Mouse (Mus musculus): Measurements from ENCODE around the gene Kansl3. TPM values are rescaled to one million over a fixed set of nuclear protein-coding genes. Genes with fewer than 3 reads are reported as not detected.

Gene Kansl3
- total RNA-seq, 2 experiments from 2014 or later: 70.3 to 74.4 TPM

Small RNA genes within 50 kb of the gene (microRNA-seq; reads per million reads assigned to microRNA genes)
- gene Mir6898: 0.60 to 0.63 reads per million in 2 experiments

Other genes starting within 250 kb of the Kansl3 start
- gene Uggt1, start 124.5 kb downstream of the Kansl3 start, total RNA-seq (2021): 10 to 100 TPM; 43.9 to 48.1 TPM
- gene Neurl3, start 94.5 kb downstream of the Kansl3 start, total RNA-seq (2021): under 1 TPM; 0.51 to 0.67 TPM
- gene Arid5a, start 61.4 kb downstream of the Kansl3 start, total RNA-seq (2021): 10 to 100 TPM; 12.6 to 14.9 TPM
- gene Fer1l5, start 3.1 kb upstream of the Kansl3 start, total RNA-seq (2021): not detected
- gene Lman2l, start 76.1 kb upstream of the Kansl3 start, total RNA-seq (2021): 10 to 100 TPM; 77.4 to 78.5 TPM
- gene Cnnm4, start 102.4 kb upstream of the Kansl3 start, total RNA-seq (2021): 10 to 100 TPM; 15.4 to 17.0 TPM
- gene Cnnm3, start 142.7 kb upstream of the Kansl3 start, total RNA-seq (2021): 10 to 100 TPM; 29.0 to 39.0 TPM
- gene Ankrd23, start 167.7 kb upstream of the Kansl3 start, total RNA-seq (2021): 1 to 10 TPM; 7.9 to 8.5 TPM
- not detected for gene Gm42417, start 170.2 kb upstream of the Kansl3 start, total RNA-seq (2021)
- 10 to 100 TPM; 11.9 to 12.6 TPM for gene Ankrd39, start 178.3 kb upstream of the Kansl3 start, total RNA-seq (2021)
- 10 to 100 TPM; 11.4 to 11.6 TPM for gene Sema4c, start 189.2 kb upstream of the Kansl3 start, total RNA-seq (2021)

All from layer of hippocampus, postnatal 36 days (tissue).